Mouse (Mus musculus): ENCODE data around the gene 5430402E10Rik.
"Not testable (repeated sequence)": the region's sequence is repeated elsewhere in the genome, so short reads cannot be mapped to it uniquely, and the experiment has no call there.

5430402E10Rik gene

DNA sequence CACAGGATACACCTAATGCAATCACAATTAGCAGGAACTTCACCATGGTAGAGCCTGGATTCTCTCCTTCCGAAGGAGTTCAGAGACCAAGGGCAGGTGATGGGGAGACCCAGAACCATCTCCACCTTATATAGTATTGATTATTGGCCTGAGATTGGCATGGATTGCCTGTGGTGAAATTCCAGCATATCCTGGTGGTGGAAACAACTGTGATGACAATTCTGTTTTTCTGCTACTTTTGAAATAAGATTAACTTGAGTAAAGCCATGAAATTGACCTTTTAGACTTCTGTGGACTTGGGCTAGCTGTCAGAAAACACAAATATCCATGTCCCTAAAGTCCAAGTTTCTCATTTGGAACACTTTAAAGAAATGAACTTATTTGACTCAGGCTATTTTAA is at the start of gene 5430402E10Rik:
Gene 5430402E10Rik, minus strand, starts transcription at position 101 of the 400 bp plus-strand sequence.
- DNase-seq: not testable (repeated sequence)

DNA sequence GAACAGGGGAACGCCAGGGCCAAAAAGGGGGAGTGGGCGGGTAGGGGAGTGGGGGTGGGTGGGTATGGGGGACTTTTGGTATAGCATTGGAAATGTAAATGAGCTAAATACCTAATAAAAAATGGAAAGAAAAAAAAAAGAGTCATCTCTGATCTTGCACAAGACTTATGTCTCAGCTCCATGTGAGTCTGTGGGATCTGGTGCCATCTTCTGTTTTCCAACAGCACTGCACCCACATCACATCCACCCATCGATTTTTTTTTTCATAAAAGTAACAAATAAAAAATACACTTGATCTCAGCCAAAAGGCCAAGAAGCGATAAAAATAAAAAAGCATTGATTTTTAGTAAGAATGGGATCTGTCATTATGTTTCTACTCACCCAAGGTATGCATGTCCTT is 44.8 kb downstream of the 5430402E10Rik start:
- DNase-seq: not testable (repeated sequence)
